Mouse (Mus musculus) hindbrain, embryonic 10.5 days (tissue): ENCODE results near the gene Sel1l2. TPM values are rescaled to one million over a fixed set of nuclear protein-coding genes. Genes with fewer than 3 reads are reported as not detected.

Experiments used
- DNase-seq: peaks from one replicate; pipeline ENCODE4 v3.0.0-alpha.2; 2017; ENCODE audit warnings: low spot score
- H3K27ac ChIP-seq: fragments of 300-500 bp; sonication (generic); 2 replicates; pipeline ENCODE4 v1.5.1; 2016; ENCODE audit warnings: mild to moderate bottlenecking, moderate library complexity
- H3K27me3 ChIP-seq: fragments of 300-500 bp; sonication (generic); 2 replicates; pipeline ENCODE4 v1.6.1; 2016; ENCODE audit warnings: mild to moderate bottlenecking; ENCODE audit not compliant: poor library complexity, insufficient read depth, severe bottlenecking
- H3K36me3 ChIP-seq: fragments of 300-500 bp; sonication (generic); 2 replicates; pipeline ENCODE4 v1.6.1; 2016; ENCODE audit warnings: mild to moderate bottlenecking, moderate library complexity
- H3K4me1 ChIP-seq: fragments of 300-500 bp; sonication (generic); replicated peaks from 2 replicates; pipeline ENCODE4 v1.6.1; 2016; ENCODE audit warnings: mild to moderate bottlenecking
- H3K4me3 ChIP-seq: fragments of 300-500 bp; sonication (generic); 2 replicates; pipeline ENCODE4 v1.5.1; 2016; ENCODE audit warnings: mild to moderate bottlenecking, moderate library complexity
- H3K9me3 ChIP-seq: fragments of 300-500 bp; sonication (generic); 2 replicates; pipeline ENCODE4 v1.6.1; 2016; ENCODE audit warnings: mild to moderate bottlenecking, moderate library complexity
- WGBS: fragments of 180-500 bp; shearing (Covaris S2); methylation state at CpG from one replicate; pipeline ENCODE4 v1.1.7; 2016; 5-methylcytosine and 5-hydroxymethylcytosine counted together
- polyA plus RNA-seq: library from polyadenylated mRNA; unstranded; fragments of >200 nt; fragmentation: Nextera tagmentation; extraction: Ambion mirVana; gene quantifications from 2 replicates; pipeline ENCODE4 v1.2.1, GENCODE M21; 2016

Sel1l2 gene
- polyA plus RNA-seq, 1 experiment from 2014 or later = not detected

- 64% methylated on average over 8 of the region's 8 CpGs for WGBS
- H3K27me3 ChIP-seq = no peaks in the 10 kb centered on the region
- H3K4me1 ChIP-seq = no peaks in the 10 kb centered on the region
- H3K27ac ChIP-seq = no peak overlapping the region
- H3K36me3 ChIP-seq = no peaks in the 10 kb centered on the region
- H3K4me3 ChIP-seq = no peak overlapping the region
- no peak for DNase-seq
- no peaks in the 10 kb centered on the region for H3K9me3 ChIP-seq
Observed at GRCm38 (mm10) chr2:140280808-140281207, 108.7 kb downstream of the Sel1l2 start.

GRCm38 (mm10) chr2:140255595-140256141 is 133.8 kb downstream of the Sel1l2 start:
- no peaks in the 10 kb centered on the region for H3K36me3 ChIP-seq
- H3K27ac ChIP-seq = no peak overlapping the region
- H3K27me3 ChIP-seq = no peaks in the 10 kb centered on the region
- 81% methylated on average over 2 of the region's 2 CpGs for WGBS
- no peak for DNase-seq
- no peak overlapping the region for H3K4me3 ChIP-seq
- H3K4me1 ChIP-seq = no peaks in the 10 kb centered on the region
- no peaks in the 10 kb centered on the region for H3K9me3 ChIP-seq

- no peak overlapping the region for H3K4me3 ChIP-seq
- H3K9me3 ChIP-seq = no peaks in the 10 kb centered on the region
- 81% methylated on average over 7 of the region's 7 CpGs for WGBS
- no peak overlapping the region for H3K27ac ChIP-seq
- H3K36me3 ChIP-seq = no peaks in the 10 kb centered on the region
- no peak for DNase-seq
- no peaks in the 10 kb centered on the region for H3K4me1 ChIP-seq
- no peaks in the 10 kb centered on the region for H3K27me3 ChIP-seq
Observed at GRCm38 (mm10) chr2:140254256-140254655, 135.2 kb downstream of the Sel1l2 start.

- 96% methylated on average over 5 of the region's 5 CpGs for WGBS
Observed at GRCm38 (mm10) chr2:140243105-140243504, 146.4 kb downstream of the Sel1l2 start.

GRCm38 (mm10) chr2:140242398-140242797 is 147.1 kb downstream of the Sel1l2 start:
- WGBS = 73% methylated on average over 5 of the region's 5 CpGs
- H3K4me3 ChIP-seq = no peak overlapping the region
- DNase-seq = no peak
- H3K27ac ChIP-seq = no peak overlapping the region
- no peaks in the 10 kb centered on the region for H3K36me3 ChIP-seq
- H3K4me1 ChIP-seq = no peaks in the 10 kb centered on the region
- no peaks in the 10 kb centered on the region for H3K9me3 ChIP-seq
- no peaks in the 10 kb centered on the region for H3K27me3 ChIP-seq

More at GRCm38 (mm10) chr2:140243105-140243504, 146.4 kb downstream of the Sel1l2 start:
- H3K4me1 ChIP-seq = no peaks in the 10 kb centered on the region
- DNase-seq = no peak
- no peak overlapping the region for H3K27ac ChIP-seq
- H3K9me3 ChIP-seq = no peaks in the 10 kb centered on the region
- no peaks in the 10 kb centered on the region for H3K36me3 ChIP-seq
- no peak overlapping the region for H3K4me3 ChIP-seq
- H3K27me3 ChIP-seq = no peaks in the 10 kb centered on the region

GRCm38 (mm10) chr2:140237245-140237644 is 152.3 kb downstream of the Sel1l2 start:
- no peak overlapping the region for H3K27ac ChIP-seq
- WGBS = 47% methylated on average over 6 of the region's 6 CpGs
- peak; percentile 8 for DNase-seq

GRCm38 (mm10) chr2:140230295-140230694 is 159.2 kb downstream of the Sel1l2 start:
- Histone ChIP-seq H3K9me3 (no peaks in the 10 kb centered on the region), H3K4me1 (no peaks in the 10 kb centered on the region), H3K27ac (no peak overlapping the region), H3K36me3 (no peaks in the 10 kb centered on the region), H3K4me3 (no peak overlapping the region), H3K27me3 (no peaks in the 10 kb centered on the region)
- DNase-seq = no peak
- 71% methylated on average over 1 of the region's 1 CpGs for WGBS

More at GRCm38 (mm10) chr2:140237245-140237644, 152.3 kb downstream of the Sel1l2 start:
- Histone ChIP-seq H3K36me3 (no peaks in the 10 kb centered on the region), H3K9me3 (no peaks in the 10 kb centered on the region), H3K4me3 (no peak overlapping the region), H3K27me3 (no peaks in the 10 kb centered on the region), H3K4me1 (no peaks in the 10 kb centered on the region)

- Histone ChIP-seq H3K36me3 (no peaks in the 10 kb centered on the region), H3K9me3 (no peaks in the 10 kb centered on the region), H3K27me3 (no peaks in the 10 kb centered on the region), H3K4me3 (no peak overlapping the region), H3K4me1 (peaks cover 6% of the 10 kb centered on the region), H3K27ac (no peak overlapping the region; the same call in 1 of the 2 replicates)
- peak; percentile 23 for DNase-seq
- WGBS = 46% methylated on average over 8 of the region's 8 CpGs
Observed at GRCm38 (mm10) chr2:140220325-140220724, 169.2 kb downstream of the Sel1l2 start.

GRCm38 (mm10) chr2:140215965-140216364 is 173.5 kb downstream of the Sel1l2 start:
- 78% methylated on average over 1 of the region's 1 CpGs for WGBS
- H3K27me3 ChIP-seq = no peaks in the 10 kb centered on the region
- DNase-seq = no peak

GRCm38 (mm10) chr2:140215415-140215814 is 174.1 kb downstream of the Sel1l2 start:
- no peaks in the 10 kb centered on the region for H3K27me3 ChIP-seq
- 84% methylated on average over 2 of the region's 2 CpGs for WGBS
- H3K4me1 ChIP-seq = peaks cover 5% of the 10 kb centered on the region
- H3K36me3 ChIP-seq = no peaks in the 10 kb centered on the region
- no peaks in the 10 kb centered on the region for H3K9me3 ChIP-seq
- no peak overlapping the region for H3K4me3 ChIP-seq
- no peak overlapping the region for H3K27ac ChIP-seq
- DNase-seq = no peak

More at GRCm38 (mm10) chr2:140215965-140216364, 173.5 kb downstream of the Sel1l2 start:
- Histone ChIP-seq H3K4me3 (no peak overlapping the region), H3K4me1 (peaks cover 6% of the 10 kb centered on the region), H3K27ac (no peak overlapping the region), H3K36me3 (no peaks in the 10 kb centered on the region), H3K9me3 (no peaks in the 10 kb centered on the region)

GRCm38 (mm10) chr2:140214519-140215027 is 174.9 kb downstream of the Sel1l2 start:
- no peaks in the 10 kb centered on the region for H3K36me3 ChIP-seq
- no peak overlapping the region for H3K4me3 ChIP-seq
- H3K4me1 ChIP-seq = no peaks in the 10 kb centered on the region
- no peaks in the 10 kb centered on the region for H3K27me3 ChIP-seq
- WGBS = 91% methylated on average over 4 of the region's 4 CpGs
- no peak for DNase-seq
- no peaks in the 10 kb centered on the region for H3K9me3 ChIP-seq
- H3K27ac ChIP-seq = no peak overlapping the region

GRCm38 (mm10) chr2:140203756-140204155 is 185.8 kb downstream of the Sel1l2 start:
- H3K36me3 ChIP-seq = peaks cover 53% of the 10 kb centered on the region

GRCm38 (mm10) chr2:140202573-140202972 is 186.9 kb downstream of the Sel1l2 start:
- WGBS = 95% methylated on average over 5 of the region's 5 CpGs
- H3K36me3 ChIP-seq = peaks cover 59% of the 10 kb centered on the region
- no peaks in the 10 kb centered on the region for H3K4me1 ChIP-seq

More at GRCm38 (mm10) chr2:140203756-140204155, 185.8 kb downstream of the Sel1l2 start:
- DNase-seq = no peak
- Histone ChIP-seq H3K4me1 (no peaks in the 10 kb centered on the region), H3K27ac (no peak overlapping the region), H3K9me3 (no peaks in the 10 kb centered on the region), H3K4me3 (no peak overlapping the region), H3K27me3 (no peaks in the 10 kb centered on the region)
- 95% methylated on average over 7 of the region's 7 CpGs for WGBS

More at GRCm38 (mm10) chr2:140202573-140202972, 186.9 kb downstream of the Sel1l2 start:
- Histone ChIP-seq H3K9me3 (no peaks in the 10 kb centered on the region), H3K27ac (no peak overlapping the region), H3K4me3 (no peak overlapping the region), H3K27me3 (no peaks in the 10 kb centered on the region)
- DNase-seq = no peak
